Mouse (Mus musculus) fibroblast of lung, adult 2 months (primary cell): ENCODE data around the gene Lrrc47.

Experiments
- DNase-seq: peaks from one replicate; pipeline ENCODE4 v3.0.0-alpha.2; 2011; ENCODE audit warnings: low read depth

Lrrc47 gene

GRCm38 (mm10) chr4:154023754-154024601 lies 12.4 kb downstream of the Lrrc47 start:
- no peak for DNase-seq

- DNase-seq = no peak
Measured at GRCm38 (mm10) chr4:154024729-154025521, 13.4 kb downstream of the Lrrc47 start.

- peak; percentile 56 for DNase-seq
Measured at GRCm38 (mm10) chr4:154025641-154026440, 14.3 kb downstream of the Lrrc47 start, which contains the start of gene Smim1. Gene Smim1, minus strand, starts transcription at chr4:154026230.

- DNase-seq = no peak
Measured at GRCm38 (mm10) chr4:154026441-154026761, 14.9 kb downstream of the Lrrc47 start.

- no peak for DNase-seq
Measured at GRCm38 (mm10) chr4:154028066-154028465, 16.5 kb downstream of the Lrrc47 start.

- DNase-seq = no peak
Measured at GRCm38 (mm10) chr4:154028646-154029045, 17.1 kb downstream of the Lrrc47 start.

- DNase-seq = no peak
Measured at GRCm38 (mm10) chr4:154037123-154037522, 25.6 kb downstream of the Lrrc47 start.

GRCm38 (mm10) chr4:154042577-154042976 lies 31.0 kb downstream of the Lrrc47 start, which contains the start of gene Ccdc27:
Gene Ccdc27, minus strand, starts transcription at chr4:154042677.
- DNase-seq = no peak

GRCm38 (mm10) chr4:154045837-154046236 lies 34.3 kb downstream of the Lrrc47 start:
- DNase-seq = no peak

- DNase-seq = no peak
Measured at GRCm38 (mm10) chr4:154051401-154051800, 39.9 kb downstream of the Lrrc47 start.

GRCm38 (mm10) chr4:154053065-154053464 lies 41.5 kb downstream of the Lrrc47 start:
- DNase-seq = no peak

GRCm38 (mm10) chr4:154055482-154055881 lies 44.0 kb downstream of the Lrrc47 start:
- no peak for DNase-seq

GRCm38 (mm10) chr4:154056046-154056445 lies 44.5 kb downstream of the Lrrc47 start:
- peak; percentile 41 for DNase-seq

GRCm38 (mm10) chr4:154056661-154057060 lies 45.1 kb downstream of the Lrrc47 start:
- peak; percentile 54 for DNase-seq

GRCm38 (mm10) chr4:154057696-154058095 lies 46.2 kb downstream of the Lrrc47 start:
- DNase-seq = peak; percentile 61

GRCm38 (mm10) chr4:154064827-154065773 lies 53.6 kb downstream of the Lrrc47 start:
- no peak for DNase-seq

- no peak for DNase-seq
Measured at GRCm38 (mm10) chr4:154070896-154071295, 59.4 kb downstream of the Lrrc47 start.
